Mouse (Mus musculus) mesoderm, embryonic 11.5 days (tissue): ENCODE measurements around the gene Mrto4.
"Not testable (repeated sequence)": the region's sequence is repeated elsewhere in the genome, so short reads cannot be mapped to it uniquely, and the experiment has no call there.

Source experiments
- DNase-seq: peaks from one replicate; pipeline ENCODE4 v3.0.0-alpha.2; 2012; ENCODE audit warnings: low read depth, low spot score

Mrto4 gene

GRCm38 (mm10) chr4:139351931-139352711, at the start of gene Mrto4, which contains the start of the genes Emc1 and Ubr4:
Mrto4 (minus strand) TSS chr4:139352576.
Emc1 (plus strand) TSS chr4:139352587.
Ubr4 (plus strand) TSS chr4:139352609.
- peak; percentile 77 for DNase-seq

- DNase-seq, result no peak
Observed at GRCm38 (mm10) chr4:139400487-139400886, 48.1 kb upstream of the Mrto4 start.

GRCm38 (mm10) chr4:139395431-139395830, 43.1 kb upstream of the Mrto4 start:
- no peak for DNase-seq

GRCm38 (mm10) chr4:139389557-139389956, 37.2 kb upstream of the Mrto4 start:
- no peak for DNase-seq

GRCm38 (mm10) chr4:139386869-139387319, 34.5 kb upstream of the Mrto4 start:
- DNase-seq, result peak; percentile 10

- DNase-seq, result not testable (repeated sequence)
Observed at GRCm38 (mm10) chr4:139385841-139386240, 33.5 kb upstream of the Mrto4 start.

GRCm38 (mm10) chr4:139382231-139382630, 29.9 kb upstream of the Mrto4 start:
- no peak for DNase-seq

GRCm38 (mm10) chr4:139381452-139381845, 29.1 kb upstream of the Mrto4 start:
- no peak for DNase-seq

GRCm38 (mm10) chr4:139380775-139381451, 28.5 kb upstream of the Mrto4 start:
- DNase-seq, result peak; percentile 18

- peak; percentile 100 for DNase-seq
Observed at GRCm38 (mm10) chr4:139380207-139380748, 27.9 kb upstream of the Mrto4 start.

- DNase-seq, result no peak
Observed at GRCm38 (mm10) chr4:139379719-139380118, 27.3 kb upstream of the Mrto4 start.

GRCm38 (mm10) chr4:139373531-139373930, 21.2 kb upstream of the Mrto4 start:
- DNase-seq, result no peak

GRCm38 (mm10) chr4:139373130-139373529, 20.8 kb upstream of the Mrto4 start:
- DNase-seq, result no peak

GRCm38 (mm10) chr4:139368038-139368437, 15.7 kb upstream of the Mrto4 start:
- DNase-seq, result no peak

- no peak for DNase-seq
Observed at GRCm38 (mm10) chr4:139367336-139367735, 15.0 kb upstream of the Mrto4 start.

GRCm38 (mm10) chr4:139360761-139361548, 8.6 kb upstream of the Mrto4 start:
- no peak for DNase-seq

- DNase-seq, result no peak
Observed at GRCm38 (mm10) chr4:139357211-139357610, 4.8 kb upstream of the Mrto4 start.

- DNase-seq, result no peak
Observed at GRCm38 (mm10) chr4:139352832-139353231, 456 bp upstream of the Mrto4 start.

GRCm38 (mm10) chr4:139345416-139346019, 6.9 kb downstream of the Mrto4 start:
- DNase-seq, result no peak

GRCm38 (mm10) chr4:139343718-139344117, 8.7 kb downstream of the Mrto4 start:
- DNase-seq, result no peak

- DNase-seq, result no peak
Observed at GRCm38 (mm10) chr4:139341556-139342233, 10.7 kb downstream of the Mrto4 start.
